Mouse (Mus musculus) intestine, embryonic 14.5 days (tissue): ENCODE results near the gene Ppp3ca. TPM values are rescaled to one million over a fixed set of nuclear protein-coding genes. Genes with fewer than 3 reads are reported as not detected.
A peak's percentile ranks its signal among the peaks of the same experiment; 100 is the strongest.

Experiments
- ATAC-seq: fragments of 200-750 bp; cut with Nextera tagmentation; replicated peaks from 2 replicates; pipeline ENCODE4 v1.8.0; 2017; ENCODE audit warnings: low read depth, moderate number of reproducible peaks, moderate TSS enrichment, moderate library complexity; ENCODE audit not compliant: low FRiP score, low TSS enrichment
- DNase-seq: peaks from one replicate; pipeline ENCODE4 v3.0.0-alpha.2; 2018; ENCODE audit warnings: low spot score
- H3K27ac ChIP-seq: fragments of 300-500 bp; sonication (generic); 2 replicates; pipeline ENCODE4 v1.5.1; 2014; ENCODE audit warnings: low read depth, mild to moderate bottlenecking, control low read depth
- H3K27me3 ChIP-seq: fragments of 300-500 bp; sonication (generic); replicated peaks from 2 replicates; pipeline ENCODE4 v1.6.1; 2014; ENCODE audit warnings: low read length, control low read depth; ENCODE audit not compliant: control insufficient read depth, insufficient read depth
- H3K36me3 ChIP-seq: fragments of 300-500 bp; sonication (generic); 2 replicates; pipeline ENCODE4 v1.6.1; 2014; ENCODE audit warnings: low read length, control low read depth; ENCODE audit not compliant: control insufficient read depth, insufficient read depth
- H3K4me1 ChIP-seq: fragments of 300-500 bp; sonication (generic); replicated peaks from 2 replicates; pipeline ENCODE4 v1.6.1; 2014; ENCODE audit warnings: low read length, control low read depth, mixed read lengths; ENCODE audit not compliant: control insufficient read depth, insufficient read depth
- H3K4me2 ChIP-seq: fragments of 300-500 bp; sonication (generic); 2 replicates; pipeline ENCODE4 v1.6.1; 2014; ENCODE audit warnings: low read length
- H3K4me3 ChIP-seq: fragments of 300-500 bp; sonication (generic); 2 replicates; pipeline ENCODE4 v1.5.1; 2014; ENCODE audit warnings: low read depth, low read length, control low read depth, mixed read lengths
- H3K9ac ChIP-seq: fragments of 300-500 bp; sonication (generic); 2 replicates; pipeline ENCODE4 v1.6.1; 2014; ENCODE audit warnings: mild to moderate bottlenecking, low read length
- H3K9me3 ChIP-seq: fragments of 300-500 bp; sonication (generic); 2 replicates; pipeline ENCODE4 v1.6.1; 2016; ENCODE audit warnings: low read length, control low read depth; ENCODE audit not compliant: control insufficient read depth
- WGBS: fragments of 180-500 bp; shearing (Covaris S2); extraction: QIAGEN DNeasy Blood & Tissue Kit; methylation state at CpG from one replicate; pipeline ENCODE4 v1.1.7; 2014; 5-methylcytosine and 5-hydroxymethylcytosine counted together
- polyA plus RNA-seq: library from polyadenylated mRNA; unstranded; fragments of >200 nt; fragmentation: Nextera tagmentation; extraction: Ambion mirVana; gene quantifications from 2 replicates; pipeline ENCODE4 v1.2.1, GENCODE M21; 2014

Ppp3ca gene
- 48.9 and 50.4 TPM in 2 replicates for polyA plus RNA-seq

- H3K4me1 ChIP-seq: peaks cover 14% of the 10 kb centered on the region; the same call in 1 of the 2 replicates
- peak within 1 kb of the TSS; percentile 95 for H3K4me3 ChIP-seq
- peak within 1 kb of the TSS; percentile 91 for H3K27ac ChIP-seq
- H3K9me3 ChIP-seq: no peaks in the 10 kb centered on the region
- peak within 1 kb of the TSS; percentile 78 for H3K9ac ChIP-seq
- H3K36me3 ChIP-seq: no peaks in the 10 kb centered on the region
- no peak for DNase-seq
- peak within 1 kb of the TSS; percentile 70 for H3K4me2 ChIP-seq
- H3K27me3 ChIP-seq: no peaks in the 10 kb centered on the region
- ATAC-seq: no peak; the same call in 1 of the 2 replicates
- WGBS: under 1% methylated on average over 28 of the region's 43 CpGs
Measured at GRCm38 (mm10) chr3:136670110-136670359, at the start of gene Ppp3ca. Gene Ppp3ca (plus strand): TSS chr3:136670124.

- H3K4me2 ChIP-seq: no peak overlapping the region
- no peak overlapping the region for H3K27ac ChIP-seq
- no peaks in the 10 kb centered on the region for H3K9me3 ChIP-seq
- 61% methylated on average over 5 of the region's 5 CpGs for WGBS
- H3K27me3 ChIP-seq: no peaks in the 10 kb centered on the region
- no peak overlapping the region for H3K9ac ChIP-seq
- H3K36me3 ChIP-seq: no peaks in the 10 kb centered on the region
- DNase-seq (no peak), ATAC-seq (no peak)
- no peak overlapping the region for H3K4me3 ChIP-seq
- H3K4me1 ChIP-seq: no peaks in the 10 kb centered on the region
Measured at GRCm38 (mm10) chr3:136640544-136641230, 29.2 kb upstream of the Ppp3ca start.

DNA sequence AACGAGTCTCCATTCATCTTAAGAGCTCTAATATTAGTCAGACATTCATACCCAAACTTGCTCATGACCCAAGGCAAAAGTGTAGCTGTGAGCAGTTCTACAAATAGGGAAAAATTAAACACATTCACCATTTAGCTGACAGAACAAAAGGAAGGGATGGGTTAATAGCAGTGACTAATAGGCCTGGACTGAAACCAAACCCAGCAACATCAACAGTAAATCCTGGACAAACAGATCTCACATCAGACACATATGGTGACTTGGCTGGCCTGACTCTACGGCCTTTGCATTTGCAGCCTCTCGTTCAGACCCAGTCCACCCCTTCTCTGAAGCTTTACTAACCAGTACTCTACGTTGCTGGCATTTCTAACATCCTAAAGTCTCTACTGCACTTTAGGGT lies 19.0 kb upstream of the Ppp3ca start:
- no peak overlapping the region for H3K9ac ChIP-seq
- H3K27me3 ChIP-seq: no peaks in the 10 kb centered on the region
- no peak overlapping the region for H3K27ac ChIP-seq
- H3K9me3 ChIP-seq: no peaks in the 10 kb centered on the region
- DNase-seq: no peak
- H3K4me1 ChIP-seq: no peaks in the 10 kb centered on the region
- ATAC-seq: no peak
- WGBS: 52% methylated on average over 4 of the region's 4 CpGs
- H3K4me2 ChIP-seq: no peak overlapping the region
- no peak overlapping the region for H3K4me3 ChIP-seq
- no peaks in the 10 kb centered on the region for H3K36me3 ChIP-seq

DNA sequence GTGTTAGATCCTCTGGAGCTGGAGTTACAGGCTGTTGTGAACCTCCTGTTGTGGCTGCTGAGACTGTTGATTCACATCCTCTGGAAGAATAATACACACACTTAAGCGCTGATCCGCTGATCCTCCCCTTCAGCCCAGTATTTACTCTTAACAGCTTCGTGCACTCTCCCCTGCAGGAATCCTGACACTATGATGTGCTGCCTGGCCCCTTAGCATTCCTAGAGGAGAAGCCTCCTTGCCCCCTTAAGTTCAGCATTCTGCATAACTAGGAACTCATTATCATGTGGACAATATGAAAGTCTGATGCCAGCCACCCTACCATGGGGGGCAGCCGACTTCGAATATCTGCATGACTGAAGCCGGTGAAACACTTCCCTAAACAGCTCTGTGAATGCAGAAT lies 18.4 kb upstream of the Ppp3ca start:
- Histone ChIP-seq H3K4me2 (no peak overlapping the region), H3K4me3 (no peak overlapping the region), H3K9ac (no peak overlapping the region), H3K9me3 (no peaks in the 10 kb centered on the region), H3K36me3 (no peaks in the 10 kb centered on the region), H3K27me3 (no peaks in the 10 kb centered on the region), H3K27ac (no peak overlapping the region), H3K4me1 (no peaks in the 10 kb centered on the region)
- WGBS: 36% methylated on average over 6 of the region's 6 CpGs
- DNase-seq (no peak), ATAC-seq (no peak)

GRCm38 (mm10) chr3:136656460-136657035 lies 13.4 kb upstream of the Ppp3ca start:
- H3K4me3 ChIP-seq: no peak overlapping the region
- no peaks in the 10 kb centered on the region for H3K36me3 ChIP-seq

GRCm38 (mm10) chr3:136658681-136659080 lies 11.2 kb upstream of the Ppp3ca start:
- H3K4me1 ChIP-seq: no peaks in the 10 kb centered on the region
- H3K4me2 ChIP-seq: no peak overlapping the region
- no peak overlapping the region for H3K9ac ChIP-seq
- H3K9me3 ChIP-seq: no peaks in the 10 kb centered on the region; the same call in 1 of the 2 replicates
- no peaks in the 10 kb centered on the region for H3K36me3 ChIP-seq
- no peak overlapping the region for H3K27ac ChIP-seq
- no peak for DNase-seq
- WGBS: 97% methylated on average over 2 of the region's 2 CpGs
- no peaks in the 10 kb centered on the region for H3K27me3 ChIP-seq
- ATAC-seq: no peak
- no peak overlapping the region for H3K4me3 ChIP-seq

More at GRCm38 (mm10) chr3:136656460-136657035, 13.4 kb upstream of the Ppp3ca start:
- WGBS: 87% methylated on average over 3 of the region's 3 CpGs
- Histone ChIP-seq H3K27ac (no peak overlapping the region), H3K27me3 (no peaks in the 10 kb centered on the region), H3K9me3 (no peaks in the 10 kb centered on the region), H3K4me1 (no peaks in the 10 kb centered on the region), H3K4me2 (no peak overlapping the region), H3K9ac (no peak overlapping the region)
- DNase-seq (no peak), ATAC-seq (no peak)

DNA sequence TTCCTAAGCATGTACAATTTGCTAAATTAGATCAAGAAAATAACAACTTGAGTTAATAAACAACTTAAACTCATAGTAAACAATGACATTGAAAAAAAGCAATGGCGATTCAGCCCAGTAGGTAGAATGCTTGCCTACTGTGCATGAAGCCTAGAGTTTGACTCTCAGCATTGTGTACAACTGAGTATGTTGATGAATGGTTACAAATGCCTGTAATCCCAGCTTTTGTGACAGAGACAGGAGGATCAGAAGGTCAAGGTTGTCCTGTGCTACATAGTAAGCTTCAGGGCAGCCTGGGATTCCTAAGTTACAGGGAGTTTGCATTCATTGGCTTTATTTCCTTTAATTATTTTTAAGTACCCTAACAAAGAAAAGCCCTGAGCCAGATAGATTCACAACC lies 4.8 kb upstream of the Ppp3ca start:
- no peak overlapping the region for H3K4me2 ChIP-seq
- DNase-seq: no peak
- H3K27ac ChIP-seq: no peak overlapping the region
- no peaks in the 10 kb centered on the region for H3K27me3 ChIP-seq
- no peak for ATAC-seq
- H3K9me3 ChIP-seq: peaks cover 3% of the 10 kb centered on the region; the same call in 1 of the 2 replicates
- H3K36me3 ChIP-seq: no peaks in the 10 kb centered on the region
- H3K4me3 ChIP-seq: no peak overlapping the region
- H3K4me1 ChIP-seq: 0 out of 2 replicates have a peak, but pooled peaks cover 5% of the 10 kb centered on the region
- H3K9ac ChIP-seq: no peak overlapping the region
- WGBS: 84% methylated on average over 1 of the region's 1 CpGs

GRCm38 (mm10) chr3:136668072-136668471 lies 1.9 kb upstream of the Ppp3ca start:
- DNase-seq (no peak), ATAC-seq (no peak)
- 75% methylated on average over 2 of the region's 2 CpGs for WGBS
- Histone ChIP-seq H3K27ac (no peak overlapping the region), H3K9me3 (peaks cover 3% of the 10 kb centered on the region; the same call in 1 of the 2 replicates), H3K36me3 (no peaks in the 10 kb centered on the region), H3K9ac (no peak overlapping the region), H3K27me3 (no peaks in the 10 kb centered on the region), H3K4me2 (no peak overlapping the region), H3K4me3 (no peak overlapping the region), H3K4me1 (peaks cover 14% of the 10 kb centered on the region; the same call in 1 of the 2 replicates)
